Mouse (Mus musculus) heart, postnatal 10 days (tissue): Measurements from ENCODE around the gene Zbtb21. TPM values are rescaled to one million over a fixed set of nuclear protein-coding genes. Genes with fewer than 3 reads are reported as not detected.
"Not testable (repeated sequence)": the region's sequence is repeated elsewhere in the genome, so short reads cannot be mapped to it uniquely, and the experiment has no call there.

Source experiments
- DNase-seq, 2 experiments: peaks; one replicate each; pipeline ENCODE4 v3.0.0; 2021
- intact Hi-C: fragments of 180-260 bp; cut with DNase I; formaldehyde crosslinking; loops from one replicate; pipeline ENCODE4 v1.15.1; 2025
- total RNA-seq, 2 experiments: library from RNA; stranded (reverse); gene quantifications; 2 replicates each; pipeline ENCODE4 v1.2.3; 2021

The Zbtb21 gene
- 10 to 100 TPM; 12.2 to 12.4 TPM for total RNA-seq

- peak; percentile 97 to 98 for DNase-seq
- intact Hi-C loops, result loop anchor here (5.0 kb wide), 1 partner anchor 35 kb away; the partner anchor contains the start of gene B230307C23Rik
Measured at GRCm38 (mm10) chr16:97962151-97962948, at the start of gene Zbtb21, which contains the start of gene C2cd2. Gene Zbtb21 (minus strand): TSS chr16:97962622. Gene C2cd2 (minus strand): TSS chr16:97962598.

GRCm38 (mm10) chr16:97997383-97997731 lies 34.9 kb upstream of the Zbtb21 start:
- not testable (repeated sequence) for DNase-seq
- intact Hi-C loops, result loop anchor here (5.0 kb wide), 2 partner anchors 35 to 85 kb away; partner anchors contain the start of genes A630089N07Rik, C2cd2 and Zbtb21

- intact Hi-C loops, result loop anchor here (5.0 kb wide), 2 partner anchors 34 to 86 kb away; partner anchors contain the start of genes A630089N07Rik, C2cd2 and Zbtb21
- DNase-seq, result peak; percentile 91 to 92
Measured at GRCm38 (mm10) chr16:97996616-97997382, 34.4 kb upstream of the Zbtb21 start, which contains the start of gene B230307C23Rik. Gene B230307C23Rik (plus strand): TSS chr16:97997315.

GRCm38 (mm10) chr16:97995849-97996615 lies 33.6 kb upstream of the Zbtb21 start:
- intact Hi-C loops, result loop anchor here (5.0 kb wide), 2 partner anchors 34 to 86 kb away; partner anchors contain the start of genes A630089N07Rik, C2cd2 and Zbtb21
- DNase-seq, result peak; percentile 76 to 78

- DNase-seq, intact Hi-C loops: not testable (repeated sequence)
Measured at GRCm38 (mm10) chr16:97992477-97992876, 30.1 kb upstream of the Zbtb21 start.

- intact Hi-C loops, result no loop called here
- DNase-seq, result no peak
Measured at GRCm38 (mm10) chr16:97991517-97991916, 29.1 kb upstream of the Zbtb21 start.

GRCm38 (mm10) chr16:97984589-97984988 lies 22.2 kb upstream of the Zbtb21 start:
- DNase-seq, result no peak
- intact Hi-C loops, result no loop called here

- intact Hi-C loops, result no loop called here
- DNase-seq, result no peak
Measured at GRCm38 (mm10) chr16:97981362-97981761, 18.9 kb upstream of the Zbtb21 start.

GRCm38 (mm10) chr16:97977722-97978121 lies 15.3 kb upstream of the Zbtb21 start:
- intact Hi-C loops, result no loop called here
- no peak for DNase-seq

GRCm38 (mm10) chr16:97977277-97977676 lies 14.9 kb upstream of the Zbtb21 start:
- no peak for DNase-seq
- intact Hi-C loops, result no loop called here

GRCm38 (mm10) chr16:97963956-97964540 lies 1.6 kb upstream of the Zbtb21 start:
- no peak for DNase-seq
- intact Hi-C loops, result loop anchor here (5.0 kb wide), 1 partner anchor 33 kb away; the partner anchor contains the start of gene B230307C23Rik

GRCm38 (mm10) chr16:97961381-97962150 lies 856 bp downstream of the Zbtb21 start:
- no peak for DNase-seq
- intact Hi-C loops, result loop anchor here (2.0 to 5.0 kb wide), 3 partner anchors 36 to 109 kb away; partner anchors contain the start of gene B230307C23Rik

- DNase-seq, result no peak
- intact Hi-C loops, result loop anchor here (2.0 to 5.0 kb wide), 3 partner anchors 37 to 108 kb away; partner anchors contain the start of gene B230307C23Rik
Measured at GRCm38 (mm10) chr16:97960348-97960747, 2.1 kb downstream of the Zbtb21 start.

GRCm38 (mm10) chr16:97958401-97958973 lies 3.9 kb downstream of the Zbtb21 start:
- intact Hi-C loops, result no loop called here
- no peak for DNase-seq

GRCm38 (mm10) chr16:97957626-97958025 lies 4.8 kb downstream of the Zbtb21 start:
- DNase-seq, result peak; percentile 77 to 82

GRCm38 (mm10) chr16:97956011-97956410 lies 6.4 kb downstream of the Zbtb21 start:
- intact Hi-C loops, result no loop called here
- DNase-seq, result no peak

More at GRCm38 (mm10) chr16:97957626-97958025, 4.8 kb downstream of the Zbtb21 start:
- intact Hi-C loops, result no loop called here

- DNase-seq, result no peak
- intact Hi-C loops, result no loop called here
Measured at GRCm38 (mm10) chr16:97953300-97953699, 9.1 kb downstream of the Zbtb21 start.

- intact Hi-C loops, result no loop called here
- peak in 1 of 2 experiments; percentile 18 for DNase-seq
Measured at GRCm38 (mm10) chr16:97952801-97953200, 9.6 kb downstream of the Zbtb21 start.

- intact Hi-C loops, result no loop called here
- DNase-seq, result no peak
Measured at GRCm38 (mm10) chr16:97952371-97952770, 10.1 kb downstream of the Zbtb21 start.
